Mouse (Mus musculus) brain, embryonic 18.5 days (tissue): ENCODE results near the gene Ift52.
"Not testable (repeated sequence)": the region's sequence is repeated elsewhere in the genome, so short reads cannot be mapped to it uniquely, and the experiment has no call there.

Source experiments
- DNase-seq: peaks from one replicate; pipeline ENCODE4 v3.0.0-alpha.2; 2012; ENCODE audit warnings: low read depth, low spot score

The Ift52 gene

DNA sequence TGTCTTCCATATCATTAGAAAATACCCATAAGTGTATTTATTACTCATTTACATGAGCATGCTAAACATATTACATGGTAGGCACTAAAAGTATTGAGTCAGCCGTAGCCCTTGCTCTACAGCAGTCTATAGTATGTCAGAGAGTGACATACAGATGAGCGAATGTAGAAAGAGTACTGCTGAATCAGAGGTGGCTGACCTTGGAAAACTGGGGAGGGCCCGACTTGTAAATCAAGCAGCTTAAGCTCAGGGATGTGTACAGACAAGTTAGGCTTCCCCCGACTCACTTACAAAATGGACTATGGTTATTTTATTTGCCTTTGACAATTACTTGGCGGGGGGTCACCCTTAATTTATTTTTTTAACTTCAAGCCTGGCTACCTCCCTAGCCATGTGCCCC is 14.1 kb downstream of the Ift52 start:
- no peak for DNase-seq

DNA sequence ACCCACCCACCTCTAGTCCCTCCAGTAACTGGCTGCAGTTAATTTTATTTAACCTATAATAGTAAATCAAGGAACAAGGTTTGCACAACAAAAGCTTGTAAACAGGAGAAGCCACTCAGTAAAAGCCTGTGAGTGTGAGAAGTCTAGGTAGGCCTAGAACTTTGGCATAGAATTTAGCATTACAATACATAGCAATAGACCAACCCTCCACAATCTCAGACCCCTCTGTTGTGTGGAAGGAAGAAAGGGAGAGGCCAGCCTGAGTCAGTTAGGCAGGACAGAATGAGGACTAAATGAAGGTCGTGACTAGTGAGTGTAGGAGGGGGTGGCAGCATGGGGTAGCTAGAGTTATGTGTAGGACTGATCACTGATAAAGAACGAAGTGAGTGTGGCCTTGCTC is 14.6 kb downstream of the Ift52 start:
- DNase-seq = no peak

DNA sequence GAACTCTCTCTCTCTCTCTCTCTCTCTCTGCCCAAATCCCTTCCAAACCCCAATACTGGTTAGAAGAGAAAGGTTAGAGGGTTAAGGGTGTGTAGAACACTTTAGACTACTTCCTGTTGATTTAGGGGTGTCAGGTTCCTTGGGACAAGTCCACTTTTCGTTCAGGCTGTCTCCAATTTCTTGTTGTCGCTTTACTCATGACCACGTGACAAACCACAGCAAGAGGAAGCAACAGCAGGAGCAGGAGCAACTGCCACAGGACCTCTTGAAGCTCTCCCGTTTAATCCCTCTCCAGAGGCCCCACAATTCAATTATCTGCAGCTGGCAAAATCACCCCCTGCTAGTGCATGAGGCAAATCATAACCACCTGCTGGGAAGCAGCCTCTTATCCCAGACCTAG is 15.5 kb downstream of the Ift52 start:
- no peak for DNase-seq

DNA sequence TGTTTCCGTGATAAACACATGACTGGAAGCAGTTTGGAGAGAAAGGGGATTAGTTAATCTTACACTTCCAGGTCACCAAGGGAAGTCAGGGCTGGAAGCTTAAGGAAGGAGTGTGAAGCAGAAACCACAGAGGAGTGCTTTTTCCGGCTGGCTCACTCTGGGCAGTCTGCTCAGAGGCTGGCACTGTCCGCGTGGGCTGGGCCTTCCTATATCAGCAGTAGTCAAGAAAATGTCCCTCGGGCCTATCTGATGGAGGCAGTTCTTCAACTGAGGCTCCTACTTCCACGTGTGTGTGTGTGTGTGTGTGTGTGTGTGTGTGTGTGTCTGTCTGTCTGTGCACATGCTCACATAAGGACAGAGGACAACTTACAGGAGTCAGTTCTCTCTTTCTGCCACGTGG is 22.8 kb downstream of the Ift52 start:
- DNase-seq = no peak

DNA sequence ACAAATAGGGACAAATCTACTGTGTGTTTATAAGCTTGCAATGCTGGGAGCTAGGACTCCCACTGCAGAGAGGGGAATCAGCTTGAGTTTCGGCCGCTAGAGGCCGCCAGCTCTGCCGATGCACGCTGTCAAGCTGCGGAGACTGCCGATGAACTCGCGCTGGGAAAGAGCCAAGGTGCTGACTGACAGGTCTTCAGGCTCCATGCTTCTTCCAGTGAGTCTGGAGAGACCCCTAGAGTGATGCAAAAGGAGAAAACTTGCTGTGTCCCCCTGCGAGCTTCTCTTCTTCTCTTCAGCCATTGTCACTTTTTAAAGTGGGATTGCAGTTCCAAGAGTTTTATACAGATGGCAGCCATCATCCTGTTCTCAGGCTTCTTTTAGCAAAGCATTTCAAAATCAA is 31.0 kb downstream of the Ift52 start:
- peak; percentile 37 for DNase-seq

DNA sequence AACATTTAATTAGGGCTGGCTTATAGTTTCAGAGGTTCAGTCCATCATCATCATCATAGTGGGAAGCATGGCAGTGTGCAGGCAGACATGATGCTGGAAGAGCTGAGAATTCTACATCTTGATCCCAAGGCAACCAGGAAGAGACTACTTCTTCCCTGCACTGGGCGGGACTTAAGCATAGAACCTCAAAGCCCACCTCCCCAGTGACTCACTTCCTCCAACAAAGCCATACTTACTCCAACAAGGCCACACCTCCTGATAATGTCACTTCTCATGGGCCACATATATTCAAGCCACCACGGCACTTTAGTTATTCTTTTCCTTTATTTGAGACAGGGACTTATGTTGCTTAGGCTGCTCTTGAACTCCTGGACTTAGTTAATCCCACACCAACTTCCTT is 32.0 kb downstream of the Ift52 start:
- DNase-seq = no peak

DNA sequence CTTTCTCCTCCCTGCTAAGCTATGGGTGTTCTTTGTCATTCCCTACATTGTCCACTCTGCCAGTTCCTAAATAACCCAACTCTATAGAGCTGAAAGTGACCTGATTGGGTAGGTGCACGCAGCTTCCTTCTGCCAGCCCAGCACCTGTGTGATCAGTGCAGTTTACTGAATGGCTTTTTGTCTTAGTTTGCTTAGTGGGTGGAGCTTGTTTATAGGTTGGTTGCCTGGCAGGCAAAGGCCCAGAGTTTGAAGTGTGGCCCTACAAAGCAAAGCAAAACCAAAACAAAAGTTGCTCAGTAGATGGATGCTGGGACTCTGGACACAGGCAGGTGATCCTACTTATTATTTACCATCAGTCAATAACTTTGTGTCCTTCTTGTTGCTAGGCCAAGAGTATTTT is 34.5 kb downstream of the Ift52 start:
- no peak for DNase-seq

DNA sequence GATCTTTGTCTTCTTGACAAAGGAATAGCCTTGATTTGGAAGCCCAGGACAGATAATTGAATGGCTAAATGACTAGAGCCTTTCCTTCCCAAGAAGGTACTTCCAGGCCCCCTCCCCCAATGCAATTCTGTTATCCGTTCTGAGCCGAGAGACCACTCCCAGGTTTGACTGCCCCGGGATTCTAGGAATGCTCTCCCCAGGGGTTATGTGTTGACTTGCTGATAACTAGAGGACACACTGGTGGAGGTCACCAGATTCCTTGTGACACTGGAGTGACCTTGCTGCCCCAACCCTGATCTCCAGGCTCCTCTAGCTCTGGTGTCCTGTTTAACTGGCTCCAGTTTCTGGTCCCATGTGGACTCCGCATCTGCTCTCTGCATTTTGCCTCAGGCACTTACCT is 34.9 kb downstream of the Ift52 start:
- no peak for DNase-seq

DNA sequence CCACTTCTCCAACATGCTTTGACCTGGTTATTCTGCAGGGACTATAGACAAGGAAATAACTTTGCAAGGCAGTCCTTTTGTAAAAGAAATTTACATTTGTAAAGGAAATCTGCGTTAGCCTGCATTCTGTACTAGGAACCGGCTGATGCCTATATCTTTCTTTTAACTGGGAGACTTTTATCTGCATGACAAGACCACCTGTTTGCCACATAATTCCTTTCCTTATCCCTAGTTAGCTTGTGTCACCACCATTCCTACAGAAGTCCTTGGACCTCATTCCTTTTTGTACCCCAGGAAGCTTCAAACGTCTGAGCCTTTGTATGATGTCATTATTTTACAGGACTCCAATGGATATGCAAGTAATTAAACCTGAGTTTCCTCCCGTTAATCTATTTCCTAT is 35.7 kb downstream of the Ift52 start:
- no peak for DNase-seq

DNA sequence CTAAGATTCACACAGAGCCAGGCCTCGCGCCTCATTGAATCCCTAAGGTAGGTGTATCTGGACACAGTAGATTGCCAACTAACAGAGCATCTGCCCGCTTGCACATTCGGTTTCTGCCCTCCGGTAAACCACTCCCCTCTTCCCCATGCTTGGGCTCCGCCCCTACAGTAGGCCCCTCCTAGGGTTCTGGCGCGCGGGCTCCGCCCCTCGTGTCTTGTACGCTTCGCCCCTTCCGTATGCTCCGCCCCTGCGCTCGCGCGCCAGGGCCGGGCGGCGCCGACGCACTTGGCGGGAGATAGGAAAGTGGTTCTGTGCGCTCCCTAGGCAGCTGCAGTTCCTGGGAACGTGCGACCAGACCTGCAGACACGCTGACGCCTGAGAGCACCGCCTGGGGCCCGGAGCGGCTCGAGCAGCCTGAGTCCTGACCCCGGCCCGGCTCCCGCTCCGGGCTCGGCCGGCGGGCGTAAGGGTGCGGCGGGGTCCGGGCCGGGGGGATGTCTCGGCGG is 37.2 kb downstream of the Ift52 start, which contains the start of gene Mybl2:
Gene Mybl2, plus strand, starts transcription at position 353 of the 506 bp plus-strand sequence.
- peak; percentile 80 for DNase-seq

DNA sequence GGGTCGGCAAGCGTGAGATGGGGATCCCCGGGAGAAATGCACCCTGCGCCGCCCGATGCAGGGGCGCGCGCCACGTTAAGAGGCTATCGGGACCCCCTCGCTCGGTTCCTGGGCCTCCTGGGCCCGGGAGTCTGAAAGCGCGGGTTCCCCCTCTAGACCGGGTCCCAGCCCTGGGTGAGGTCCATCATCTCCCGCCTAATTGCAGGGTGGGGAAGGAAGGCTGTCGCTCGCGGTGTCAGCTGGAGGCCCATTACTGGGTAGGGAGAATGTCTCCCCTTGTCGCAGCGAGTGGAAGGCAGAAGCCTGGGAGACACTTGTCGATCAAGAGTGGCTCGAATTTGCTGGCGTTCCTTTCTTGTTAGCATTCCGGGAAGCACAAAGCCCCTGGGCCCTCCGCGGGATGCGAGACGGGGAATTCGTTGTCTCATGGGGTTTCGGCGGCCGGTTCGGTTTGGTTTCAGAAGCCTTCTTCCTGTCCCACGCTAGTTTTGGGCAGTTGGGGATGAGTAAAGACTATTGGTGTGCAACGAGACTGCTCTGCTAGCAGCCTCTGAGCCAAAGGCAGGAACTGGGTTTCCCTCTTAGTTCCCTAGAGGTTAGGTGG is 37.8 kb downstream of the Ift52 start:
- no peak for DNase-seq

DNA sequence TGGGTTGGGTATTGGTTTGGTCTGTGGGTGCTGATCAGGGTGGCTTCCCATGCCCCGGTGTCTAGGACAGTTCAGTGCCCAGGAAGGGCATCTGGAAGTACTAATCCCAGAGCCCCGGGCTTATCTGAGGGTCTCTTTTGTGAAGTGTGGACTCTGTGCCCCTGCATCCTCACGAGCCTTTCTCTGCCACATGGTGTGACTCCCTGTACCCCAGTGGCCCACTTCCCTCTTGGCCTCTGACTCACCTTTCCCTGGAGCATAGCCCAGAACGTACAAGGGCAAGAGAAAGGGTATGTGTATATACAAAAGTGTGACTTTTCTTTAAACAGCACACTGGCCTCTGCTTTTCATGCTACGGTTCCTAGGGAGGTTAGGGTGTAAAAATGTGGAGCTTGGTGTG is 38.6 kb downstream of the Ift52 start:
- DNase-seq = no peak

DNA sequence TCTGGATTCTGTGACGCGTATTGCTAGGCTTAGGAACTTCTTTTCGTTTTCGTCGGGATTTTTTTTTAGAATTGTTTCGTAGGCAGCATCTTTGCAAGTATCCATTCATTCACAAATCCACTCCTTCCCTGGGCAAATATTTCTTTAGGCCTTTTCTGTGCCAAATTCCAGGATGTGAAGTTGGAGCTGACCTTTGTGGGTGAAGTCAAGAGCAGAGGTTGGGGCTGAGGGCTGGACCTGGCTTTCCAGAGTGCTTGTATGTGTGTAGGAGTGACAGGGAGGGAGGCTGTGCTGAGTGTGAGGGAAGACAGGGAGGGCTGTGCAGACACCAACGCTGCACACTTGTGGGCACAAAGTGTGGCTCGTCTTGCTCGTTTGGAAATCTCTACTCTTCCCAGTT is 39.4 kb downstream of the Ift52 start:
- DNase-seq = no peak

DNA sequence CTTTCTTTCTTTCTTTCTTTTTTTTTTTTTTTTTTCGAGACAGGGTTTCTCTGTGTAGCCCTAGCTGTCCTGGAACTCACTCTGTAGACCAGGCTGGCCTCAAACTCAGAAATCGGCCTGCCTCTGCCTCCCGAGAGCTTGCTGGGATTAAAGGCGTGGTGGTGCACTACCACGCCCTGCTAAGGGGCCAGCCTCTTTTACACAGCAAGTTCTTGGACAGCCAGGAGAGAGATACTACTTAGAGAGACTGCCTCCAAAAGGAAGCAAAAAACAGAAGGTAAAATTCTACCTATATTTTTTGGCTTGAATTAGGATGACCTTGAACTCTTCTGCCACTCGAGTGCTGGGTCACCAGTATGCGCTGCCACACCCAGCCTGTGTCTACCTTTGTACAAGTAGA is 41.8 kb downstream of the Ift52 start:
- not testable (repeated sequence) for DNase-seq

DNA sequence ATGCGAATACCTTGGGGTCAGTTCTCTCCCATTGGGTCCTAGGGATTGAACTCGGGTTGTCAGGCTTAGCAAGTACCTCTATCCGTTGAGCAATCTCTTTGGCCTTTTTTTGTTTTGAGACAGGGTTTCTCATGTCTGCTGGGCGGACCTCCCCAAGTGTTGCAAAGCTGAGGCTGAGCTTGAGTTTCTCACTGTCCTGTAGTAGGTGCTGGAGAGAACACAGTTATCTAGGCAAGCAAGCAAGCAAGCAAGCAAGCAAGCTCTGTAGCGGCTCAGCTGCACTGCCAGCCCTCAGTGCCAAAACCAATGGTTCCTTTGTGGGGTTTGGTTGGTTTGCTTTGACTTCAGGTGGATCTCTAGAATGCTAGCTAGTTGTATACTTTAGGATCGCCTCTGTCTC is 43.5 kb downstream of the Ift52 start:
- DNase-seq = no peak

DNA sequence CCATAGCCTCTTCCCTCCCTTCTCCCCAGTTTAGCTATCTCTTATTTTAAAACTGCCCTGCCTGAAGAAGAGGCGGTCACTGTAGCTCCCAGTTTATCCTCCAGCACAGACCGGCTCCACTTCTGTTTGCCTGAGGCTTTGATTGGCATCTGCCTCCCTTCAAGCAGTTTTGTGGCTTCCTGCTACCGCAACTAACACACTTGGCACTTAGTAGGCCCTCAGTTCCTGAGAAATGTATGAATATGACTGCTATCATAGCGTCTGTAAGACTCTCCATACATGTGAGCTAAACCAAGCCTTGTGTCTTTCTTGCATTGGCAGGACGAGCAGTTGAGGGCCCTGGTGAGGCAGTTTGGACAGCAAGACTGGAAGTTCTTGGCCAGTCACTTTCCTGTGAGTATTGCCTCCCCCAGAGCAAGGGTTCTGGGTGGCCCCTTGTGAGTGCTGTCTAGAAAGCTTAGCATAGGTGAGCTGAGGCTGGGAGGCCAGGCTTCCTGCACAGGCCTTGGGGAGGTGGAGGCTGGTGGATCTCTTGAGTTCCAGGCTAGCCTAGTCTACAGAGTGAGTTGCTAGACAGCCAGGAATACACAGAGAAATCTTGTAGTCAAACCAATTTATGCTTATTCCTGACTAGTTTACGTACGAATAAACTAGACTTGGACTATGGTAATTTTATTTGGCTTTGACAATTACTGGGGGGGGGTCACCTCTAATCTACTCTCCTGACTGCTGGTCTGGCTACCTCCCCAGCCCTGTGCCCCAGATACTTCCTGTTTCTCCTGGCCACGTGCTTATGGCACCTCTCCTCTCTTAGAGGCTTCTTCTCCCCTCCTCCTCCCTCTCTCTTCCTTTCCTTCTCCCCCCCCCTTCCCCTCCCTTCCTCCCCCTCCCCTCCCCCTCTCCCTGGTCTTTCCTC is 44.3 kb downstream of the Ift52 start:
- no peak for DNase-seq

DNA sequence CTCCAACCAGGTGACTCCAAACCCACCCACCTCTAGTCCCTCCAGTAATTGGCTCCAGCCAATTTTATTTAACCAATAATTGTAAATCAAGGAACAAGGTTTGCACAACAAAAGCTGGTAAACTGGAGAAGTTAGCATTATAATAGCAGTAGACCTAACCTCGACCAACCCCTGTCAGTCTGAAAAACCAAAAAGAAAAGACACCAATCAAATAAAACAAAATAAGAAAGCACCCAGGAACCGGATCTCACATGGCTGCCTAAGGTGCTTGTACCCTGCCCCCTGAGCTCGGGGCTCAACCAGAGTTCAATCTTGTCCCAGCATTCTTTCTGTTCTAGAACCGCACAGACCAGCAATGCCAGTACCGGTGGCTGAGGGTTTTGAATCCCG is 45.0 kb downstream of the Ift52 start:
- DNase-seq = no peak

DNA sequence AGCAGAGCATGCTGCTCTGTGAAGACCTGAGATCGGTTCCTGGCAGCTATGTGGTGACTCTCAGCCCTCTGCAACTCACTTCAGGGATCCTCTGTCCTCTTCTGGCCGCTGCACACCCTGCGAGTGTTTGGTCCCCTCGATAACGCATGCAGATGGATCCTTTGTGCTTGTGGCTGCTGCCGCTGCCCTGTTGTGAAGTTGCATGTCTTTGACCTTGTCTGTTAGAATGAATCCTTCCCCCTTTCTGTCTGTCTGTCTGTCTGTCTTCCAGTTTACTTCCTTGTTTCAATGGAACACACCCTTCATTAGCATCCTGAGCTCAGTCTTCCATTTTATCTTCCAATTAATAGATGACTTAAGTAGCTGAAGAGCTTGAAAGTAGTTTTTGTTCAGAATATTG is 49.2 kb downstream of the Ift52 start:
- no peak for DNase-seq

DNA sequence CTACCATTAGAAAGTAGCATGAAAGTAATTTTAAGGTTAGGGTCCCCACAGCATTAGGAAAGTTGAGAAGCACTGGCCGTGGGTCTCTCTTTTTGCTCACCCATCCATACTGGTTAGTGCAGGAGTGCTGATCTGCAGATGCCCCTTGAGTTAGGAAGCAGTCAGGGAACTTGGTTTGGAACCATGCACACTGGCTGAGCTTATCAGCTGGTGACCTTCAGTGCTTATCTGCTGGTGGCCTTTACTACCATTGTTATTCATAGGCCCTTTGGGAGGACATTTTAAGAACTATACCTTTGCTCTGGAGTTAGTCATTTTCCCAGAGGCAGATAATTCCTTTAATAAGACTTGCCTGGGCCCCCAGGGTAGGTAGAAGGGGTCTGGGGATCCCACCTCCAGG is 50.1 kb downstream of the Ift52 start:
- DNase-seq = no peak

DNA sequence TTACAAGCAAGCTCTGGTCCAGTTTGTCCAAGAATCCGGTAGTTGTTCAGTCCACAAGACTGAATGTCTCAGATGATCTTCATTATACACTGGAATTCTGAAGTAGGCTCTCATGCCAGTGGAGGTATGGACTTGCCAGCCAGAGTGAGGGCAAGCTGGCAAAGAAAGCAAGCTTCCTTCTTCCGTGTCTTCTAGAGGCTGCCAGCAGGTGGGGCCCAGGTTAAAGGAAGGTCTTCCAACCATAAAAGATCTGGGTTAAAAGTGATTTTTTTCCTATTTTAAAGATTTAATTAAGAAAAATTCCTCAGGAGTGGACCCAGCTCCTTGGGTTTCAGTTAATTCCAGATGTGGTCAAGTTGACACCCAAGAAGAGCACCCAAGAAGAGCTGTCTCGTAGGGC is 53.1 kb downstream of the Ift52 start:
- DNase-seq = no peak

DNA sequence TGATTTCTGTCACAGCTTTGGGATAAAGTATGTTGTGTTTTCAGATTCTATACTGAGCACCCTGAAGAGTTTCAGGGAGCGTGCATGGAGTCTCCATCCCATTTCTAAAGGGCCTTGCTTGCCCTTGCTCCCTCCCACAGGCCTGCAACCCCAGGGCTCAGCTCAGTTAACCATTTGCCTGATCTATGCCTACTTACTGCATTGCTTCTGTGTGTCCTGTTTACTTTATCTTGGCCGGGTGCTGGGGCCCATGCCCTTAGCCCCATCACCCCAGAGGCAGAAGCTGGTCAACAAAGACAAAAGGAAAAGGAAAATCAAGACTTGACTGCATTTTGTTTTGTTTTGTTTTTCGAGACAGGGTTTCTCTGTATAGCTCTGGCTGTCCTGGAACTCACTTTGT is 54.4 kb downstream of the Ift52 start:
- no peak for DNase-seq

DNA sequence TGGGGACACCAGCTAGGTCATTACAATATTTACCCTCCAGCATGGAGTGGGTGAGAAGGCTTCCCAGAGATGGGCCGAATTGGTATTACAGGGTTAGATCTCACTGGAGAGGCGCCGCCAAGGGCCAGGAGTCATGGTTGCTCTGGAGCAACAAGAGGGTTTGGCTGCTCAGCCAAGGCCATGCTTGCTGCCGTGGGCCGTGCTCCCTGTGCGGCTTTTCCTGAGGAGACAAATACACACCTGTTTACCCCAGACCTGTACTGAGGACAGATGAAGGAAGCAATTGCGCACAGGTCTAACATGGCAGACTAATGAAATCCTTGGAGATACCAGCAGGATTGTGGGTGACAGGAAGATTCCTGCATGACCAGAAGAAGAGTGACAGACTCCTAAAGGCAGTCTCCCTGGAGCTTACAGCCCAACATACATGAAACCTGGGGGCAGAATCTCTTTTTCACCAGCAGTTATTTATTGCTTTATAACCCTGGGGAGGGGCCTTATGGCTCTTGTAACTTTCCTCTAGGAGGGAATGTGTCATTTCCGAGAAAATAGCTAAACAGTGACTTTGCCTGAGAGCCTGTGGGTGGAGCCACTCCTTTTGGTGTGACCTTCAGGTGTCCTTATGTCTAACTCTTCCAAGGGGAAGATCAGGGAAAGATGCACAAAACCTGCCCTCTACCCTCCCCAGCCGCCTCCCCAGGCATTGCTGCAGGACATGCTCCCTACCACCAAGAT is 56.0 kb downstream of the Ift52 start:
- no peak for DNase-seq
